Mouse (Mus musculus) spleen, adult 2 months (tissue): ENCODE data around the gene Peg10.

Experiments used
- CTCF ChIP-seq: fragments of 200-500 bp; IDR thresholded peaks from 2 replicates; pipeline ENCODE4 v1.5.1; 2011; ENCODE audit warnings: mild to moderate bottlenecking, inconsistent platforms; ENCODE audit not compliant: insufficient read depth, insufficient read length, insufficient replicate concordance; ENCODE audit errors: extremely low read depth
- POLR2A ChIP-seq: fragments of 200-500 bp; IDR thresholded peaks from 2 replicates; pipeline ENCODE4 v1.6.1; 2011; ENCODE audit warnings: low read depth, low read length, inconsistent platforms

- TF ChIP-seq CTCF (no peak), POLR2A (no peak)
These were observed 7.8 kb downstream of the Peg10 start for GRCm38 (mm10) chr6:4754886-4755285.
